In the genomic region with DNA sequence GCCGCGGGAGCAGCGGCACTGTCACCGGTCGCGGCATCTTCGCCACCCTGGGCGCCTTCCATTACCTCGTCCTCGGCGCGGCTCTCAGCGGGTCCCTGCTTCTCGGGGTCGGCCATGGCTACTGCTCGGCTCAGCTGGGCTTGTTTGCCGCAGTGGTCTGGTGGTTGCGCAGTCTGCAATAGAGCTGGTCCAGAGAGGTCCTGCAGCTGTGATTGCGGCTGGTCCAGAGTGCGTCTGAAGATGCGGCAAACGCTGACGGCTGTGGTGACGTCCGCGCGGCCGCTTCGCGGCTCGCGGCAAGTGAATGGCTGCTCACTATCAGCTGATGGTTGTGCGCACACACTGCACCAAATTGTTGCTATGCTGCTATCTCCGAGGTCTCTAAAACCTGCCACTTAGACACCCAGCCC, we compare ENCODE assay signal across 8 mouse cellular contexts. TPM values are rescaled to one million over a fixed set of nuclear protein-coding genes. Genes with fewer than 3 reads are reported as not detected.
DNase-seq lines count a peak whose midpoint lies in the region; ATAC-seq and TF ChIP-seq lines count a peak whose summit lies in the region.

TSS of gene Nap1l5 (minus strand) at position 225 of the 410 bp plus-strand sequence.

- no peak within 1 kb of the TSS for H3K9ac ChIP-seq in ES-E14 (ENCODE audit: insufficient read depth, low read depth, low read length, poor library complexity, severe bottlenecking)
- peak within 1 kb of the TSS; percentile 67 for H3K9ac ChIP-seq in hindbrain, embryonic 14.5 days
- 0 out of 2 replicates have a peak within 1 kb of the TSS, but pooled peaks have one; percentile 19 for H3K9ac ChIP-seq in stomach, postnatal 0 days (ENCODE audit: low read length)

- intact Hi-C loops in left cerebral cortex, postnatal 10 days (cut with DNase I): no loop called here

- TF ChIP-seq POLR2A in embryonic fibroblast, embryonic 13.5 days (IDR thresholded peaks at IDR 0.05; ENCODE audit: low read depth, low read length): no peak

- H3K9me3 ChIP-seq in ES-E14 (ENCODE audit: control insufficient read depth, insufficient read depth, low read depth, low read length): peaks cover 19% of the 10 kb centered on the region
- peaks cover 42% of the 10 kb centered on the region for H3K9me3 ChIP-seq in hindbrain, embryonic 14.5 days (ENCODE audit: control insufficient read depth, low read length)
- peaks cover 15% of the 10 kb centered on the region for H3K9me3 ChIP-seq in midbrain, embryonic 10.5 days (replicated peaks)
- no peaks in the 10 kb centered on the region for H3K9me3 ChIP-seq in stomach, postnatal 0 days (ENCODE audit: control insufficient read depth, low read length)

- DNase-seq in ES-E14 (ENCODE audit: low read depth, low spot score): peak; percentile 12
- peak; percentile 97 for DNase-seq in brain, adult 2 months (ENCODE audit: low read depth, low spot score)
- peak; percentile 73 for DNase-seq in hindbrain, embryonic 14.5 days (ENCODE audit: low spot score)
- peak; percentile 67 to 76 for DNase-seq in left cerebral cortex, postnatal 10 days (ENCODE audit: extremely low spot score in 1 of 2, low spot score in 2 of 2)
- DNase-seq in midbrain, embryonic 10.5 days (ENCODE audit: low spot score): peak; percentile 54
- no peak for DNase-seq in stomach, postnatal 0 days (ENCODE audit: low spot score)
- no peak for DNase-seq in thymus, adult 18-20 months

- no peaks in the 10 kb centered on the region for H3K27me3 ChIP-seq in hindbrain, embryonic 14.5 days (ENCODE audit: control insufficient read depth, insufficient read depth, low read length)
- H3K27me3 ChIP-seq in midbrain, embryonic 10.5 days (ENCODE audit: low read depth, poor library complexity, severe bottlenecking): 0 out of 2 replicates have a peak, but pooled peaks cover 4% of the 10 kb centered on the region
- H3K27me3 ChIP-seq in stomach, postnatal 0 days (ENCODE audit: control insufficient read depth, insufficient read depth, low read length): no peaks in the 10 kb centered on the region

- H3K4me2 ChIP-seq in hindbrain, embryonic 14.5 days (replicated peaks): peak within 1 kb of the TSS; percentile 57
- peak within 1 kb of the TSS; percentile 56 for H3K4me2 ChIP-seq in stomach, postnatal 0 days (replicated peaks; ENCODE audit: low read depth)

- peak within 1 kb of the TSS in 1 of 2 experiments; percentile 8; a peak in 1 of 4 replicates for H3K4me3 ChIP-seq in ES-E14 (ENCODE audit: insufficient read depth in 1 of 2, low read depth in 1 of 2, low read length in 2 of 2, poor library complexity in 1 of 2, severe bottlenecking in 1 of 2)
- peak within 1 kb of the TSS; percentile 34 for H3K4me3 ChIP-seq in embryonic fibroblast, embryonic 13.5 days (ENCODE audit: insufficient read depth, low read length)
- peak within 1 kb of the TSS; percentile 45 for H3K4me3 ChIP-seq in hindbrain, embryonic 14.5 days (replicated peaks; ENCODE audit: low read length)
- H3K4me3 ChIP-seq in midbrain, embryonic 10.5 days: peak within 1 kb of the TSS; percentile 61
- H3K4me3 ChIP-seq in stomach, postnatal 0 days (ENCODE audit: low read depth, low read length): peak within 1 kb of the TSS; percentile 39

- ATAC-seq in hindbrain, embryonic 14.5 days (ENCODE audit: low FRiP score): peak; percentile 95
- peak; percentile 72 for ATAC-seq in stomach, postnatal 0 days (ENCODE audit: low FRiP score, low TSS enrichment)

- no peak within 1 kb of the TSS for H3K27ac ChIP-seq in ES-E14 (ENCODE audit: insufficient read depth, low read depth, low read length, poor library complexity, severe bottlenecking)
- H3K27ac ChIP-seq in embryonic fibroblast, embryonic 13.5 days (ENCODE audit: insufficient read depth, low read length): no peak within 1 kb of the TSS
- H3K27ac ChIP-seq in hindbrain, embryonic 14.5 days: peak within 1 kb of the TSS; percentile 82
- peak within 1 kb of the TSS; percentile 74 for H3K27ac ChIP-seq in midbrain, embryonic 10.5 days (replicated peaks)
- H3K27ac ChIP-seq in stomach, postnatal 0 days (replicated peaks): no peak within 1 kb of the TSS

- WGBS in hindbrain, embryonic 14.5 days: 48% methylated on average over 34 of the region's 34 CpGs
- 56% methylated on average over 34 of the region's 34 CpGs for WGBS in midbrain, embryonic 10.5 days
- WGBS in stomach, postnatal 0 days: 57% methylated on average over 34 of the region's 34 CpGs

- no peaks in the 10 kb centered on the region for H3K4me1 ChIP-seq in ES-E14 (ENCODE audit: control insufficient read depth in 2 of 2, insufficient read depth in 2 of 2, low read length in 2 of 2, poor library complexity in 1 of 2)
- no peaks in the 10 kb centered on the region for H3K4me1 ChIP-seq in embryonic fibroblast, embryonic 13.5 days (ENCODE audit: control insufficient read depth, insufficient read depth, low read length)
- peaks cover 15% of the 10 kb centered on the region for H3K4me1 ChIP-seq in hindbrain, embryonic 14.5 days (replicated peaks; ENCODE audit: control insufficient read depth, insufficient read depth, low read length)
- no peaks in the 10 kb centered on the region for H3K4me1 ChIP-seq in midbrain, embryonic 10.5 days
- no peaks in the 10 kb centered on the region for H3K4me1 ChIP-seq in stomach, postnatal 0 days (replicated peaks; ENCODE audit: control insufficient read depth, insufficient read depth)

- peaks cover 5% of the 10 kb centered on the region; the same call in 1 of the 2 replicates for H3K36me3 ChIP-seq in ES-E14 (ENCODE audit: control insufficient read depth, insufficient read depth, low read length, poor library complexity, severe bottlenecking)
- H3K36me3 ChIP-seq in hindbrain, embryonic 14.5 days (replicated peaks; ENCODE audit: control insufficient read depth, insufficient read depth): peaks cover 11% of the 10 kb centered on the region; the same call in 1 of the 2 replicates
- peaks cover 12% of the 10 kb centered on the region for H3K36me3 ChIP-seq in midbrain, embryonic 10.5 days
- H3K36me3 ChIP-seq in stomach, postnatal 0 days (ENCODE audit: control insufficient read depth, insufficient read depth, low read length): no peaks in the 10 kb centered on the region

- no peak for TF ChIP-seq EP300 in stomach, postnatal 0 days (optimal IDR thresholded peaks at IDR 0.05)

- in situ Hi-C loops in ES-E14 (cut with MboI; ENCODE audit: low sequenced_read_pairs in 2 of 2, unreplicated experiment in 2 of 2): no loop called here

- TF ChIP-seq CTCF in embryonic fibroblast, embryonic 13.5 days (IDR thresholded peaks at IDR 0.05; ENCODE audit: borderline replicate concordance, insufficient read depth, low read length): no peak
- TF ChIP-seq CTCF in stomach, postnatal 0 days (IDR thresholded peaks at IDR 0.05; ENCODE audit: low read depth): no peak

TF ChIP-seq in ES-E14, 5 proteins besides CTCF, POLR2A, EP300 and RAD21:
- no peak for TF ChIP-seq ZC3H11A (IDR thresholded peaks at IDR 0.05; ENCODE audit: borderline replicate concordance, low read depth, low read length)
- TF ChIP-seq CHD2 (IDR thresholded peaks at IDR 0.05; ENCODE audit: low read depth, low read length): no peak
- TF ChIP-seq MAFK (IDR thresholded peaks at IDR 0.05; ENCODE audit: insufficient read depth, low read depth, low read length): no peak
- no peak for TF ChIP-seq ZNF384 (IDR thresholded peaks at IDR 0.05; ENCODE audit: low read depth, low read length)
- TF ChIP-seq HCFC1 (IDR thresholded peaks at IDR 0.05; ENCODE audit: borderline replicate concordance, insufficient read depth, low read length): no peak

RNA-seq across cellular contexts. Expression of gene Nap1l5, which starts in this region (rescaled TPM):
- 0.67 TPM in 1 of 2 replicates, not detected in the other for total RNA-seq in ES-E14 (2012; rRNA removed)
- 1.2 and 4.0 TPM in 2 replicates for polyA plus RNA-seq in embryonic fibroblast, embryonic 13.5 days (2011; ENCODE audit: insufficient read length, low read depth, missing spikeins)
- 338 and 425 TPM in 2 replicates for polyA plus RNA-seq in hindbrain, embryonic 14.5 days (2014; fragmentation: Nextera tagmentation; extraction: Ambion mirVana)
- 100 to 1,000 TPM; 190 to 217 TPM for total RNA-seq in left cerebral cortex, postnatal 10 days (2021)
- 10.8 and 17.0 TPM in 2 replicates for polyA plus RNA-seq in midbrain, embryonic 10.5 days (2016; fragmentation: Nextera tagmentation; extraction: Ambion mirVana)
- 7.5 and 9.3 TPM in 2 replicates for polyA plus RNA-seq in stomach, postnatal 0 days (2015; fragmentation: Nextera tagmentation; extraction: Ambion mirVana)

Comparison
In these comparisons a context has a peak if more than half of its experiments do, and no peak if none do; other contexts are left out.
1. RNA of gene Nap1l5 (total RNA-seq): 190 to 217 TPM in left cerebral cortex, postnatal 10 days; 0.67 TPM in ES-E14; every median in the first group is over 100 times any median in the second.
2. RNA of gene Nap1l5 (polyA plus RNA-seq): 338 to 425 TPM in hindbrain, embryonic 14.5 days; 10.8 to 17.0 TPM in midbrain, embryonic 10.5 days, 7.5 to 9.3 TPM in stomach, postnatal 0 days and 1.2 to 4.0 TPM in embryonic fibroblast, embryonic 13.5 days; every median in the first group is over 10 times any median in the second.
3. Peak in DNase-seq in ES-E14; RNA of the gene not detected or under 1 TPM.
4. DNase-seq: peak in brain, adult 2 months (single experiment), hindbrain, embryonic 14.5 days (single experiment), left cerebral cortex, postnatal 10 days (2 of 2) and midbrain, embryonic 10.5 days (single experiment); none in stomach, postnatal 0 days (single experiment) and thymus, adult 18-20 months (0 of 2).
5. H3K27ac ChIP-seq: peak in hindbrain, embryonic 14.5 days (single experiment) and midbrain, embryonic 10.5 days (single experiment); none in ES-E14 (single experiment), embryonic fibroblast, embryonic 13.5 days (single experiment) and stomach, postnatal 0 days (single experiment).